Mouse (Mus musculus): ENCODE measurements around the gene Slc39a3.
"Not testable (repeated sequence)": the region's sequence is repeated elsewhere in the genome, so short reads cannot be mapped to it uniquely, and the experiment has no call there.

Gene Slc39a3

GRCm38 (mm10) chr10:81045246-81045645 is 8.0 kb upstream of the Slc39a3 start:
- not testable (repeated sequence) for DNase-seq (ENCODE audit: low spot score)

GRCm38 (mm10) chr10:81041458-81042175 is 4.4 kb upstream of the Slc39a3 start:
- no peak for DNase-seq (ENCODE audit: low spot score)

DNA sequence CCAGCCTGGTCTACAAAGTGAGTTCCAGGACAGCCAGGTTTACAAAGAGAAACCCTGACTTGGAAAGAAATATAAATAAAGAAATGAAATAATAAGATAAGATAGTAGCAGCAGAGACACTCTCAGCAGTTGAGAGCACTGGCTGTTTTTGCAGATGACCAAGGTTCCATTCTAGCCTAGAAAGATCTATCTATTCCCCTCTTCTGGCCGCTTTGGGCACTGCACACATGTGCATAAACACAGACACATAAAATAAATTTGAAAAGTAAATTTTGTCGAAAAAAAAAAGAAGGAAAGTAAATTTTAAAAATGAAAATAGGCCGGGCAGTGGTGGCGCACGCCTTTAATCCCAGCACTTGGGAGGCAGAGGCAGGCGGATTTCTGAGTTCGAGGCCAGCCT is 975 bp downstream of the Slc39a3 start:
- DNase-seq (ENCODE audit: low spot score) = no peak

DNA sequence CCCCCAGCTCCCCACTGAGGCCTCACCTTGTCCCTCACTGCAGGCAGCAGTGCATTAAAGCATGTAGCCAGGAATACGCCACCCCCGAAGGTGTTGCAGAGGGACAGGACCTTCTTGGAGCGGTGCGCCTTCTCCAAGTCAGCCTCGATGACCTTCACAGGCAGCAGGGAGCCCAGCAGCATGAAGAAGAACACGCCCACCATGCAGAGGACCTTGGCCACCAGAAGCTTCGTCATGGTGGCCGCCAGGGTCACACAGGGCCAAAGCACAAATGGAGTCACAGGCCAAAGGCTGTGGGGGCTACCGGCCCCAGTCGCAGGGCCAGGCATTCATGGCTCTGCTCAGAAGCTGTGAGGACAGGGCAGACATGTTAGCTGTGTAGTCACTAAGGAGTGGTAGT is 3.6 kb downstream of the Slc39a3 start:
- no peak for DNase-seq (ENCODE audit: low spot score)

GRCm38 (mm10) chr10:81029031-81029430 is 8.2 kb downstream of the Slc39a3 start:
- DNase-seq (ENCODE audit: low spot score) = no peak

GRCm38 (mm10) chr10:81028219-81028618 is 9.0 kb downstream of the Slc39a3 start:
- DNase-seq (ENCODE audit: low spot score) = no peak

GRCm38 (mm10) chr10:81027331-81027730 is 9.9 kb downstream of the Slc39a3 start:
- no peak for DNase-seq (ENCODE audit: low spot score)

GRCm38 (mm10) chr10:81026857-81027256 is 10.4 kb downstream of the Slc39a3 start:
- no peak for DNase-seq (ENCODE audit: low spot score)

DNA sequence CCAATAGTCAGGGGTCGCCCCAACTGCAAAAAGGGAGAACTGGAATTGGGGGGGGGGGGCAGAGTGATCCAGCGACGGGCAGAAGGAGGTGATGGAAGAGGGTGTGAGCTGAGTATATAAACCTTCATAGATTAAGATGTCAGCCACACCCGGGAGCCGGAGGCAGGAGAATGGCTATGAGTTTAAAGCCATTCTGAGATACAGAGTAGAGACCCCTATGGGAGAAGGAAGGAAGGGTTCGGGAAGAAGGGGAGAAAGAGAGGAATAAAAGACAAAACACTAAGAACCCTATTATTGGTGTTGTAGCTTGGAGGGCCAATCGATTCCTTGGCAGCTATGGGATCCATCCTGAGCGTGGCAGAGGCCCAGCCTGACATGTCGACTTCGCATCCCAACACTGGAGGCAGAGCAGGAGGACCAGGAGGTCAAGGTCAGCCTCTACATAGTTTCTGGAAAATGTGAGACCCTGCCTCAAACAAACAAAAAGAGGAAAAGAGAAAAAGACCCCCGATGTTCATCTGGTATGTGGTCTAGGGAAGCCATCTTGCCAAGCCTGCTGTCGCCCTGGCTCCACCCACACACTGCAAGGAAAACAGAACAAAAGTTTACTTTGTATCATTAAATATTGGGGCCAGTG is 11.5 kb downstream of the Slc39a3 start, which contains the start of gene Diras1:
TSS of gene Diras1 (minus strand) at position 24 of the 637 bp plus-strand sequence.
- DNase-seq (ENCODE audit: low spot score) = no peak

DNA sequence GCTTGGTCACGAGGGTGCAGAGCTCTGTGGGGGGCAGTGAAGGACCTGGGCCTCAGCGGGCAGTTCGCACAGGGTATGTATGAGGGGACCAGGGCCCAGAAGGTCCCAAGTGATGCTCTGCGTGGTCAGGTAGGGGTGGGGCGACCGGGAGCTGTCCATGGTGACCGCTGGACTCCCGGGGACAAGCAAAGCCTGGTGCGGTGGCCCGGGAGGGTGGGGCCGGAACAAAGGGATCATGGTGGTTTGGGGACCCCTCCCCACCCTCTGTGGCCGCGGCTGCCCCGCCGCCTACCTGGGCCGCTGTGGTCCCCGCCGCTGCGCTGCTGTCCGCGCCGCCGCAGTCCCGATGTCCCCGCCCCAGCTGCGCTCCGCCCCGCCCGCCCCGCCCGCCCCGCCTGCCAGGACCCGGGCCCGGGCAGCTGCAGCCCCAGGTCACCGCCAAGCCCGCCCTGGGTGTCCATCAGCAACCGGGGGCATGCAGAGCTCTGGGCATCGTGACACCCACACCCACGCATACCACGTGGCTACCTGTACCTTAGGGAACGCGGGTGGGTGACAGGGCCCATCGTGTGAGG is 12.1 kb downstream of the Slc39a3 start:
- DNase-seq (ENCODE audit: low spot score) = no peak

DNA sequence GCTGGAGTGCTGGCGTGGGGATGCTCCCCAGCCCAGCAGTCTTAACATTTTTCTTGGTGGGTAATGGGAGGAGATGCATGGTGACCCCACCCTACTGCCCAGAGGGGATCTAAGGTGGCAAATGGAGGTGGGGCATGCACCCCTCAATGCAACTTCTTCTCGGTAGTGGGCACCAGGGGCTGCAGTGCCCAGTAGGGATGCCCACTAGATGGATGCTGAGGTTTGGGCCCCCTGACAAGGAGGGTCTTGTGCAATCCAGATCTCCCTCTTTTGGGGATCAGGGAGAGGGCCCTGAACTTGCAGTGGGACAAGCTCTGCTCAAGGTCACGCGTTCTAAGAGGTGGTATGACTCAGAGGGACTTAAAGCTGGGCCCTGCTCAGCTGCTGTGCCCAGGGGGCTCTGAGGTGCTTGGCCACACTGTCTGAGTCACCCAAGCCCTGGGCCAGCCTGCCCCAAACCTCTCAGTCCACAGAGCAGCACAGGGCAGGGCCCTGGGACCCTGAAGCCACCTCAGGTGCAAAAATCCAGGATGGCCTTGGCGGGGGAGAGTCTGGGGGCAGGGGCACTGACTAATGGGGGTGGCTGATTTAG is 12.8 kb downstream of the Slc39a3 start:
- no peak for DNase-seq (ENCODE audit: low spot score)

DNA sequence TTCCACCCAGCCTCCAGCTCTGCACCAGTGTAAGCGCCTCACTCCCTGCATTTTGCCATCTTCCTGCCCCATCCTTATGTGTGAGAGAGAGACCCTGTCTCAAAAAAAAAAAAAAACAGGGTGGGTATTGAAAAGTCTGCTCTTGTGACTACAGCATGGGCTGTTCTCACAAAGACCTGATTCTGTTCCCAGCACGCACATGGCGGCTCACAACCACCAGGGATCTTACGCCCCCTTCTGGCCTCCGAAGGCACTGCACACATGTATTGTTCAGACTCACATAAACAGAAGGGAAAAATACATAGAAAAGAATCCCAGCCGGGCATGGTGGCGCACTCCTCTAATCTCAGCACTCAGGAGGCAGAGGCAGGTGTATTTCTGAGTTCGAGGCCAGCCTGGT is 14.5 kb downstream of the Slc39a3 start:
- no peak for DNase-seq (ENCODE audit: low spot score)

DNA sequence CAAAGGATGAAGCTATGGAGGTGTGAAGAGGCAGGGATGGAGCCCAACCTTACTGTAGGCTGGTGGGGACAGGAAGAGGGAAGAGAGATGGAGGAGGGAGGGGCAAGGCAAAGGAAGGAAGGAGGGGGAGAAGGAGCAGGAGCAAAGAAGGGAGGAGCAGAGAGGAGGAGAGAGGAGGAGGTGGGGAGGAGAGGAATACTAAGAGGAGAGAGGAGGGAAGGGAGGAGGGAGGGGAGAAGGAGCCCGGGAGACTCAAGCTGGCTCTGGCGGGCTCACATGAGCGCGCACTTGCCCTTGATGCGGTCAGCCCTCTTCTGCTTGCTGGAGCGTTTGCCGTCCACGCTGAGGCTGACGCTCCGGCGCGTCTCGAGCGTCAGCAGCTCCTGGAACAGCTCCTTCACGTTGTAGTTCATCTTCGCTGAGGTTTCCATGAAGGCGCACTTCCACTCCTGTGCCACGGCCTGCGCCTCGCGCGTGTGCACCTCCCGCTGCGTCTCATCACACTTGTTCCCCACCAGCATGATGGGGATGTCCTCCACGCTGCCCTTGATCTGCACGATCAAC is 15.6 kb downstream of the Slc39a3 start:
- DNase-seq (ENCODE audit: low spot score) = no peak

DNA sequence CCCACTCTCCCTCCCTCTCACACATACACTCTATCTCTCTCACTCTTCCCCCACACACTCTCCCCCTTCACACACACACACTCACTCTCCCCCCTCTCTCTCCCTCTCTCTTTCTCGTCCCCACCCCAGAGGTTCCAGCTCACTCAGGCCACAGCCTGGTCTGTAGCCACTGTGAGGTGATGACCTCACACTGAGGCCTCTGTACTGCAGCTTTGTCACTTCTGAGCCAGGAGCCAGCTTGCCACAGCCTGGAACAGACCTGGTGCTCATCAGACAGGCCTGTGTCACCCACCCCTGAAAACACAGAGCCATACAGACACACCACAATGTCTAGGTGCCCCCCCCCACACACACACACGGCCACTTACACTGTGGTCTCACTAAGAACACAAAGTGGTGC is 17.0 kb downstream of the Slc39a3 start:
- no peak for DNase-seq (ENCODE audit: low spot score)

- DNase-seq (ENCODE audit: low spot score) = no peak
Measured at GRCm38 (mm10) chr10:81019687-81020086, 17.5 kb downstream of the Slc39a3 start.

DNA sequence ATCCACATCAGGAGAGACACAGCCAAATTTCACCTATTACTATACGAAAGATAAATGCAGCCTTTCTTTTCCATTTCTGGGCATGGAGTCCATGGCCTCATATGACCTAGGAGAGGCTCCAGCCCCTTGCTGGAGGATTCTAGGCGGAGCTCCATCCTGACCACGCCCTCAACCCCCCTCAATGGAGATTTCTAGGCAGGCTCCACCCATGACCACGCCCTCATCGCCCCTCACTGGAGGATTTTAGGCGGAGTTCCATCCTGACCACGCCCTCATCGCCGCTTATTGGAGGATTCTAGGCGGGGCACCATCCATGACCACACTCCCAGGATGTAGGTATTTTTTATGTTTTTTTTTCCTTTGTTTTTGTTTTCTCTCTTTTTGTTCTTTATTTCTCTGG is 18.9 kb downstream of the Slc39a3 start:
- no peak for DNase-seq (ENCODE audit: low spot score)

GRCm38 (mm10) chr10:81016645-81017044 is 20.6 kb downstream of the Slc39a3 start:
- DNase-seq (ENCODE audit: low spot score) = no peak

- DNase-seq (ENCODE audit: low spot score) = no peak
Measured at GRCm38 (mm10) chr10:81015666-81016065, 21.6 kb downstream of the Slc39a3 start.

- DNase-seq (ENCODE audit: low spot score) = peak; percentile 95
Measured at GRCm38 (mm10) chr10:81014393-81015384, 22.5 kb downstream of the Slc39a3 start, which contains the start of gene Gng7. Gng7 (minus strand) TSS chr10:81014945.

DNA sequence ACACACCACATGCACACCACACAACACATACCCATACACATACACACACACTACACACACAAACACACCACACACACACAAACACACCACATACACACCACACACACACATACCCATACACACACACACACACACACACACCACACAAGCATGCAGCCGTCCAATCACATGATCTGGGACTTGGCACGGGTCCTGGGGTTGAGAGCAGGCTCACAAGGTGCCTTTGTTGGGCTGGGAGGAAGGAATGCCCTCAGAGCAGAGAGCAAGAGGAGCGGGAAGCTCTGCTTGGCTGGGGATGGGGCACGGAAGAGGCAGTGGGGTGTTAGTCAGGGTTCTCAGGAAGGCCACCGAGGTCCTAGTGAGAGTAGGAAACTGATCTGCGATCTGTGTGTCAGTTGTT is 26.4 kb downstream of the Slc39a3 start:
- no peak for DNase-seq (ENCODE audit: low spot score)

GRCm38 (mm10) chr10:81007240-81007639 is 30.0 kb downstream of the Slc39a3 start:
- no peak for DNase-seq (ENCODE audit: low spot score)
